Mouse (Mus musculus) liver, adult 2 months (tissue): ENCODE data around the gene Myo1h.

Experiments
- CTCF ChIP-seq: fragments of 200-500 bp; IDR thresholded peaks from 2 replicates; pipeline ENCODE4 v1.5.1; 2011; ENCODE audit warnings: low read depth, low read length, control low read depth
- POLR2A ChIP-seq: fragments of 200-500 bp; IDR thresholded peaks from 2 replicates; pipeline ENCODE4 v1.6.1; 2011; ENCODE audit warnings: low read length, control low read depth; ENCODE audit not compliant: insufficient read depth; ENCODE audit errors: extremely low read depth

- TF ChIP-seq CTCF = no peak
- TF ChIP-seq POLR2A = no peak
Observed at GRCm38 (mm10) chr5:114412361-114412998, 123.5 kb downstream of the Myo1h start.
